In the genomic region with DNA sequence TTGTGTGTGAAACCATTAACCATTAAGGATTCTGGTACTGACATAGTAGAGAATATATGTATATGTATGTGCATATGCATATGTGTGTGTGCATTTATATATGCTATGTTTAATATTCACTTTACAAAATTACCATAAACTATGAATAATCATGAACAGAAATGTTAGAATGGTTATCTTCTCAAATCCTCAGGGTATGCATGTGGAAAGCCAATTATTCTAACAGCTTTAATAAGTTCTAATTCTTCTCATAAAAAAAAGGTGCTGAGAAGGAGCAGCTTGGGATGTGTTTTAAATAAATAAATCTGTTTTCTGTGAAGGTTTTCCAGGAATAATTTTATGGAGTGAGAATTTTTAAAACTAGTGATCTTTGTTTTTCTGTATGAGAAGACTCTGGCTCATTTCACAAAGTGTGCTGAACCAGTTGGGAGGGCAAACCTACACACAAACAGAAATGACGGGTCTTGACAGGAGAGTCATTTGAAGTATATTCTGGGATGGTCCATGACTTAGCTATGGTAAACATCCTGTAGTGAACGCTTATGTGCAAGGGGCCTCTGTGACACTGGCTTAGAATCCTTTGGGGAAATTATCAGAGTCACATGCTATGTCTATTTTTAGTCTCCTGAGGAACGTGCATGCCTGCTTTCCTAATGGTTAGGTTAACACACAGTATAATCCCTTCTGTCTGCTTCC, we compare ENCODE assay signal across 24 mouse cellular contexts.
DNase-seq lines count a peak whose midpoint lies in the region; ATAC-seq and TF ChIP-seq lines count a peak whose summit lies in the region.
"Had no signal": no experiment of that assay in that cellular context is flagged by ENCODE, and none has a peak within 500 bp of the region (broad histone marks: within the 10 kb centered on the region; RNA-seq: fewer than 3 reads in every experiment).

No protein-coding gene starts in this region.

- TF ChIP-seq POLR2A in brain, embryonic 14.5 days (IDR thresholded peaks at IDR 0.05; ENCODE audit: borderline replicate concordance, extremely low read depth, insufficient read depth, insufficient read length, poor library complexity, severe bottlenecking) = no peak

- H3K4me1 ChIP-seq in forebrain, embryonic 14.5 days (ENCODE audit: control insufficient read depth, insufficient read depth, low read length) = 0 out of 2 replicates have a peak, but pooled peaks cover 2% of the 10 kb centered on the region
- H3K4me1 ChIP-seq in forebrain, embryonic 11.5 days (replicated peaks; ENCODE audit: control insufficient read depth, insufficient read depth, low read length) = no peaks in the 10 kb centered on the region
- no peaks in the 10 kb centered on the region for H3K4me1 ChIP-seq in heart, embryonic 15.5 days (replicated peaks)
- no peaks in the 10 kb centered on the region for H3K4me1 ChIP-seq in intestine, embryonic 16.5 days (ENCODE audit: control insufficient read depth, insufficient read depth, low read length)
- H3K4me1 ChIP-seq: embryonic facial prominence, embryonic 12.5 days; heart, embryonic 12.5 days; intestine, embryonic 15.5 days had no signal

- no peak for TF ChIP-seq CTCF in brain, embryonic 14.5 days (IDR thresholded peaks at IDR 0.05; ENCODE audit: borderline replicate concordance, extremely low read depth, insufficient read depth, insufficient read length)

- peak; percentile 60 for DNase-seq in forebrain, embryonic 14.5 days (ENCODE audit: low spot score)
- DNase-seq in forebrain, embryonic 11.5 days (ENCODE audit: low spot score) = no peak
- DNase-seq in heart, postnatal 4 days = no peak
- DNase-seq in brain, embryonic 14.5 days (ENCODE audit: low read depth) = peak; percentile 63
- peak; percentile 37 for DNase-seq in brain, embryonic 18.5 days (ENCODE audit: low read depth, low spot score)
- DNase-seq in kidney, adult 9 months = no peak
- DNase-seq: adrenal gland, adult 2 months; adrenal gland, postnatal 14 days; cerebellum, adult 18-20 months; cerebellum, adult 9-10 months; cerebellum, postnatal 14 days; gastrocnemius, postnatal 25 days; heart, adult 2 months; kidney, adult 18-20 months had no signal

- peak; percentile 34; the same call in 1 of the 2 replicates for ATAC-seq in forebrain, embryonic 14.5 days
- no peak for ATAC-seq in forebrain, embryonic 11.5 days (replicated peaks; ENCODE audit: low FRiP score)
- ATAC-seq in heart, embryonic 15.5 days (replicated peaks; ENCODE audit: insufficient number of reproducible peaks, insufficient read depth, low FRiP score, low read depth) = 0 out of 2 replicates have a peak, but pooled peaks have one; percentile 43
- ATAC-seq in intestine, embryonic 16.5 days = no peak
- ATAC-seq: CD4-positive, CD25-positive, alpha-beta regulatory T cell, adult 4 months; hindbrain, embryonic 16.5 days; intestine, embryonic 15.5 days had no signal

- H3K36me3 ChIP-seq in forebrain, embryonic 14.5 days (ENCODE audit: control insufficient read depth, insufficient read depth, low read length) = no peaks in the 10 kb centered on the region
- H3K36me3 ChIP-seq in forebrain, embryonic 11.5 days (ENCODE audit: control insufficient read depth, insufficient read depth, low read length) = no peaks in the 10 kb centered on the region
- H3K36me3 ChIP-seq in heart, embryonic 15.5 days = no peaks in the 10 kb centered on the region
- H3K36me3 ChIP-seq in intestine, embryonic 16.5 days (ENCODE audit: control insufficient read depth, insufficient read depth, low read length) = no peaks in the 10 kb centered on the region
- H3K36me3 ChIP-seq: embryonic facial prominence, embryonic 12.5 days; heart, embryonic 12.5 days; hindbrain, embryonic 10.5 days; hindbrain, embryonic 13.5 days; intestine, embryonic 15.5 days had no signal

- no peaks in the 10 kb centered on the region for H3K27me3 ChIP-seq in forebrain, embryonic 14.5 days (replicated peaks; ENCODE audit: control insufficient read depth, insufficient read depth, low read length)
- H3K27me3 ChIP-seq in forebrain, embryonic 11.5 days (ENCODE audit: control insufficient read depth, insufficient read depth, low read length) = no peaks in the 10 kb centered on the region
- H3K27me3 ChIP-seq in heart, embryonic 15.5 days = no peaks in the 10 kb centered on the region
- no peaks in the 10 kb centered on the region for H3K27me3 ChIP-seq in intestine, embryonic 16.5 days (replicated peaks; ENCODE audit: control insufficient read depth, insufficient read depth, low read length)
- H3K27me3 ChIP-seq: embryonic facial prominence, embryonic 12.5 days; heart, embryonic 12.5 days; hindbrain, embryonic 13.5 days; intestine, embryonic 15.5 days had no signal

- WGBS in forebrain, embryonic 14.5 days = 49% methylated on average over 3 of the region's 3 CpGs
- 79% methylated on average over 3 of the region's 3 CpGs for WGBS in forebrain, embryonic 11.5 days
- WGBS in heart, embryonic 15.5 days = 18% methylated on average over 3 of the region's 3 CpGs
- WGBS in intestine, embryonic 16.5 days = 29% methylated on average over 3 of the region's 3 CpGs

- no peaks in the 10 kb centered on the region for H3K9me3 ChIP-seq in forebrain, embryonic 14.5 days (replicated peaks; ENCODE audit: control insufficient read depth, low read length)
- H3K9me3 ChIP-seq in forebrain, embryonic 11.5 days (ENCODE audit: control insufficient read depth, low read length) = no peaks in the 10 kb centered on the region
- no peaks in the 10 kb centered on the region for H3K9me3 ChIP-seq in heart, embryonic 15.5 days (replicated peaks)
- no peaks in the 10 kb centered on the region for H3K9me3 ChIP-seq in intestine, embryonic 16.5 days (ENCODE audit: control insufficient read depth, low read length)
- H3K9me3 ChIP-seq: embryonic facial prominence, embryonic 12.5 days; heart, embryonic 12.5 days; hindbrain, embryonic 10.5 days; hindbrain, embryonic 13.5 days; intestine, embryonic 15.5 days had no signal

- no peak overlapping the region for H3K27ac ChIP-seq in forebrain, embryonic 14.5 days (ENCODE audit: low read depth, low read length)
- H3K27ac ChIP-seq in forebrain, embryonic 11.5 days (ENCODE audit: low read depth, low read length) = no peak overlapping the region
- H3K27ac ChIP-seq in heart, embryonic 15.5 days = 0 out of 2 replicates have a peak overlapping the region, but pooled peaks have one; percentile 20
- no peak overlapping the region for H3K27ac ChIP-seq in intestine, embryonic 16.5 days (ENCODE audit: low read length)
- H3K27ac ChIP-seq: embryonic facial prominence, embryonic 12.5 days; heart, adult 2 months; hindbrain, embryonic 10.5 days; hindbrain, embryonic 13.5 days; intestine, embryonic 15.5 days had no signal

- H3K9ac ChIP-seq in forebrain, embryonic 14.5 days (ENCODE audit: low read length) = no peak overlapping the region
- H3K9ac ChIP-seq in forebrain, embryonic 11.5 days (ENCODE audit: low read length) = no peak overlapping the region
- no peak overlapping the region for H3K9ac ChIP-seq in heart, embryonic 15.5 days
- no peak overlapping the region for H3K9ac ChIP-seq in intestine, embryonic 16.5 days (ENCODE audit: low read depth, low read length)
- H3K9ac ChIP-seq: embryonic facial prominence, embryonic 12.5 days; heart, embryonic 12.5 days; hindbrain, embryonic 13.5 days; intestine, embryonic 15.5 days had no signal

- no peak overlapping the region for H3K4me3 ChIP-seq in forebrain, embryonic 14.5 days (ENCODE audit: low read depth, low read length)
- no peak overlapping the region for H3K4me3 ChIP-seq in forebrain, embryonic 11.5 days (ENCODE audit: low read depth, low read length)
- H3K4me3 ChIP-seq in heart, embryonic 15.5 days = no peak overlapping the region
- no peak overlapping the region for H3K4me3 ChIP-seq in intestine, embryonic 16.5 days (ENCODE audit: low read length)
- H3K4me3 ChIP-seq: embryonic facial prominence, embryonic 12.5 days; erythroblast, embryonic 14.5 days; heart, adult 2 months; heart, embryonic 12.5 days; hindbrain, embryonic 10.5 days; hindbrain, embryonic 13.5 days; intestine, embryonic 15.5 days had no signal

- no peak overlapping the region for H3K4me2 ChIP-seq in forebrain, embryonic 14.5 days (ENCODE audit: low read length)
- no peak overlapping the region for H3K4me2 ChIP-seq in forebrain, embryonic 11.5 days (ENCODE audit: low read depth, low read length, severe bottlenecking)
- no peak overlapping the region for H3K4me2 ChIP-seq in heart, embryonic 15.5 days
- no peak overlapping the region for H3K4me2 ChIP-seq in intestine, embryonic 16.5 days (ENCODE audit: low read depth, low read length)
- H3K4me2 ChIP-seq: embryonic facial prominence, embryonic 12.5 days; heart, embryonic 12.5 days; hindbrain, embryonic 13.5 days; intestine, embryonic 15.5 days had no signal

Comparison
In these comparisons a context has a peak if more than half of its experiments do, and no peak if none do; other contexts are left out.
1. ATAC-seq: peak in forebrain, embryonic 14.5 days (single experiment) and heart, embryonic 15.5 days (single experiment); none in forebrain, embryonic 11.5 days (single experiment) and intestine, embryonic 16.5 days (single experiment).
2. DNase-seq: peak in forebrain, embryonic 14.5 days (single experiment), brain, embryonic 14.5 days (single experiment) and brain, embryonic 18.5 days (single experiment); none in forebrain, embryonic 11.5 days (single experiment), heart, postnatal 4 days (single experiment) and kidney, adult 9 months (single experiment).